Mouse (Mus musculus) embryonic facial prominence, embryonic 11.5 days (tissue): ENCODE measurements at regions not wholly inside any gene's neighbourhood (a gene's known extent, or its start where the extent isn't known, plus 50 kb on each side); places are given as distances from the start of the nearest gene placed in this dataset.

Experiments
- ATAC-seq: fragments of 200-750 bp; cut with Nextera tagmentation; replicated peaks from 2 replicates; pipeline ENCODE4 v1.8.0; 2017; ENCODE audit warnings: low read depth; ENCODE audit not compliant: insufficient number of reproducible peaks, low FRiP score, low TSS enrichment
- DNase-seq: peaks from one replicate; pipeline ENCODE4 v3.0.0-alpha.2; 2015; ENCODE audit warnings: low spot score
- H3K27ac ChIP-seq: fragments of 300-500 bp; sonication (generic); replicated peaks from 2 replicates; pipeline ENCODE4 v1.5.1; 2014; ENCODE audit warnings: mild to moderate bottlenecking, low read depth, low read length, control low read depth
- H3K27me3 ChIP-seq: fragments of 300-500 bp; sonication (generic); 2 replicates; pipeline ENCODE4 v1.6.1; 2014; ENCODE audit warnings: mild to moderate bottlenecking, low read length, moderate library complexity, mixed read lengths; ENCODE audit not compliant: control insufficient read depth, insufficient read depth
- H3K36me3 ChIP-seq: fragments of 300-500 bp; sonication (generic); replicated peaks from 2 replicates; pipeline ENCODE4 v1.6.1; 2014; ENCODE audit warnings: low read depth, mild to moderate bottlenecking, low read length, moderate library complexity, mixed read lengths; ENCODE audit not compliant: control insufficient read depth, insufficient read depth
- H3K4me1 ChIP-seq: fragments of 300-500 bp; sonication (generic); 2 replicates; pipeline ENCODE4 v1.6.1; 2014; ENCODE audit warnings: low read length, mixed read lengths; ENCODE audit not compliant: control insufficient read depth, insufficient read depth
- H3K4me2 ChIP-seq: fragments of 300-500 bp; sonication (generic); 2 replicates; pipeline ENCODE4 v1.6.1; 2014; ENCODE audit warnings: low read depth, mild to moderate bottlenecking, control low read depth, low read length, moderate library complexity
- H3K4me3 ChIP-seq: fragments of 300-500 bp; sonication (generic); 2 replicates; pipeline ENCODE4 v1.5.1; 2014; ENCODE audit warnings: low read depth, low read length, control low read depth
- H3K9ac ChIP-seq: fragments of 300-500 bp; sonication (generic); replicated peaks from 2 replicates; pipeline ENCODE4 v1.6.1; 2014; ENCODE audit warnings: mild to moderate bottlenecking, control low read depth, low read length
- H3K9me3 ChIP-seq: fragments of 300-500 bp; sonication (generic); replicated peaks from 2 replicates; pipeline ENCODE4 v1.6.1; 2016; ENCODE audit warnings: mild to moderate bottlenecking, low read length, inconsistent platforms, mixed read lengths; ENCODE audit not compliant: control insufficient read depth
- WGBS: fragments of 180-500 bp; shearing (Covaris S2); extraction: QIAGEN DNeasy Blood & Tissue Kit; methylation state at CpG from one replicate; pipeline ENCODE4 v1.1.7; 2014; 5-methylcytosine and 5-hydroxymethylcytosine counted together

- no peak overlapping the region for H3K4me3 ChIP-seq
- no peaks in the 10 kb centered on the region for H3K27me3 ChIP-seq
- ATAC-seq (no peak), DNase-seq (no peak)
- H3K9ac ChIP-seq: no peak overlapping the region
- no peaks in the 10 kb centered on the region for H3K36me3 ChIP-seq
- 93% methylated on average over 16 of the region's 16 CpGs for WGBS
- H3K4me2 ChIP-seq: no peak overlapping the region
- H3K9me3 ChIP-seq: no peaks in the 10 kb centered on the region
- H3K4me1 ChIP-seq: no peaks in the 10 kb centered on the region
- H3K27ac ChIP-seq: no peak overlapping the region
Measured at GRCm38 (mm10) chr13:71263315-71263878, 421.8 kb upstream of the Adamts16 start.

DNA sequence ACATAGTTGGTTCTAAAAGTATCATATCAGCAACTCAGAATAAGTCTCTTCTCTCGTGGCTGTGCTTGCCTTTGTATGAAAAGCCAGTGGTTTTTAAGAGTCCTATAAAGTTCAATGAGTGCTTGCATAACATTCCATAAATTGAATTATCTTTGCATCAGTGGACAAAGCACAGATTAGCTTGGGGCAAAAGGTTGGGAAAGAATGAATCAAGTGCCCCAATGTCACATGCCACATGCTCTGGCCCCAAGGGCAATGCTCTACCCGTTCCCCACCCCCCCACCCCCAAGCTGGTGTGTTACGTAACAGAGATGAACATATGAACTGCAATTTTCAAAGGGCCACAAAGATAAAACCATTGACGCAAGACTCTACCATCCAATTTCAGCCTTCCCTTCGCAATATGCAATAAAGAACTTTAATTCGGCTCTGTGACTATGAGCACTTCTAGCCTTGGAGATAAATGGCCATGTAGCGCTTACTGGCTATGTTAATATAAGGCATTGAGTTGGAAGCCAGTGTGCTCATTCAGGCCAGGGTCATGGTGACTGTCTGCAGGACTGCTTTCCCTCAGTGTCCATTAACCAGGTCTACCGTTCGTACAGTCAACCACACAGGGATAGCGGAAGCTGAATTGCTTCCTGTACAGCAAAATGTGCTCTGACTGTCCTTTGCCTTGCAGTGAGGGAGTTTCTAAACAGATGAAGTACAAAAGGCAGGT, 421.1 kb upstream of the Adamts16 start:
- ATAC-seq: no peak
- H3K4me3 ChIP-seq: no peak overlapping the region
- 80% methylated on average over 10 of the region's 10 CpGs for WGBS
- H3K9me3 ChIP-seq: no peaks in the 10 kb centered on the region
- no peak overlapping the region for H3K4me2 ChIP-seq
- H3K36me3 ChIP-seq: no peaks in the 10 kb centered on the region
- no peaks in the 10 kb centered on the region for H3K27me3 ChIP-seq
- no peaks in the 10 kb centered on the region for H3K4me1 ChIP-seq
- DNase-seq: no peak
- no peak overlapping the region for H3K9ac ChIP-seq
- no peak overlapping the region for H3K27ac ChIP-seq

DNA sequence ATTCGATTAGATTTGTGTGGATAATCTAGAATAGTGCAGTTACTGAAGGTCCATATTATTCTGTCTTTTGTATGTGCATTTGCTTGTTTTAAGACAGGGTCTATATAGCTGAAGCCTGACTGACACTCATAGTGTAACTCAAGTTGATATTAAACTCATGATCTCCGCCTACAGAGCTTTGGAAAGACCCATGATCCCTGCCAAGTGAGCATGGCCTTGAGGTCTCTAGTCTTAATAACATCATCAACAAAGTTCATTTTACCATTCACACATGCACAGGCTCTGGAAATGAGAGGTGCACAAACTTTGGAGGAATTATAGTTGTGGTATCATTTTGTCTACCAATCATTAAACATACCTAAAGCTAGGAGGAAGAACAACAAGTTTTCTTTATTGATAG, 412.4 kb upstream of the Adamts16 start:
- no peak for DNase-seq
- H3K36me3 ChIP-seq: no peaks in the 10 kb centered on the region
- no peak overlapping the region for H3K4me2 ChIP-seq
- H3K27me3 ChIP-seq: no peaks in the 10 kb centered on the region
- H3K4me3 ChIP-seq: no peak overlapping the region
- H3K9ac ChIP-seq: no peak overlapping the region
- 93% methylated on average over 2 of the region's 2 CpGs for WGBS
- H3K9me3 ChIP-seq: no peaks in the 10 kb centered on the region
- H3K4me1 ChIP-seq: no peaks in the 10 kb centered on the region
- no peak for ATAC-seq
- H3K27ac ChIP-seq: no peak overlapping the region

DNA sequence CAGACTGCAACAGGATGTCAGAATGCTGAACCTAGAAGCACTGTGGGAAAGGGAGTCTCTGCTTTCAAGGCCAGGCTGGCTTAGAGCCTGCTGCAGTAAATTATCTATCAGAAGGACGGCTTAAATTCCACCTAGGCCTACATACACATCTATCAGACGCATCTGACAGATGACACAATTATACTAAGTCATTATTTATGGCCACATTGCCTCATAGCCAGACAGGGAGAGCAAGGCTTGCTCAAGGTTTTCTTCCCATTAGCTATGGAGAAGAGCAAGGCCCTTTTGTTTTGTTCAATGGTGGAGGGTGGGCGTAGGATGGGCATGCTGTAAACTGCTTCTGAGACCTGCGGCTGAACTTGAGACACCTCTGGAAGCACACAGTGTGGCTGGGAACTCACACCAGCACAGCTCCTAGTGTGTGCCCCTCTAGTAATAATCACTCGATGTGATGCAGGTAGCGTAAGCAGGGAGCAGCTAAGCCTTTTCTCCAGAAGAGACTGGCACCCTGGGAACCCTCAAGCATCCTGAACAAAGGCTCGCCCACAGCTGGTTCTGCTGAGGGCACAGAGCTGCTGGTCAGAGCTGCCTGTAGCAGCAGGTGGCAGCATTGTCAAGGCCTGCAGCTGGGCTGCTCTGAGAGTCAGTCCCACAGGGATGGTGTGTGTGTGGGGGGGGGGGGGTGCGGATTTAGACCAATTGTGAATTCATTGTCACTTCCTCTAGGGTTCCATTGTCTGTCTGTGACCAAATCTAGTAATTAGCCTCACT, 406.8 kb upstream of the Adamts16 start:
- H3K27ac ChIP-seq: no peak overlapping the region
- no peak overlapping the region for H3K9ac ChIP-seq

DNA sequence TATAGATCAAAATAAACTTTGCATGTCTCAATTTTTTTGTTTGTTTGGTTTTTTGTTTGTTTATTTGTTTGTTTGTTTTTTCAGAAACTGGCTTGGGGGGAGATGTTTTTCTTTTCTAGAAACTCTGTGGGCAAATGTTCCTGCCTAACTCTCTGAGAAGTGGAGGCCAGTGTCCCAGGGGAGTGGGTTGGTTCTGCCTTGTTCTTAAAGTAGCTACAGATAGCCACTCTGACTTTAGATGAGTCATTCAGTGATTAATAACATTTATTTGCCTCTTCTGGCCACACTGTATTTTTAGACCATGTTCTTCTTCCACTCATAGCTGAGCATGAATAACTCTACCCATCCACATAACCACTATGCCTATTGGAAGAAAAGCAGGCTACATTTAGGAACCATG, 405.6 kb upstream of the Adamts16 start:
- no peak for ATAC-seq
- Histone ChIP-seq H3K27me3 (no peaks in the 10 kb centered on the region), H3K9me3 (no peaks in the 10 kb centered on the region)

More for the DNA sequence above, 406.8 kb upstream of the Adamts16 start:
- DNase-seq: peak; percentile 56
- Histone ChIP-seq H3K4me2 (no peak overlapping the region), H3K4me3 (no peak overlapping the region), H3K4me1 (no peaks in the 10 kb centered on the region), H3K9me3 (no peaks in the 10 kb centered on the region), H3K36me3 (no peaks in the 10 kb centered on the region), H3K27me3 (no peaks in the 10 kb centered on the region)
- WGBS: 35% methylated on average over 8 of the region's 8 CpGs
- peak; percentile 62; the same call in 1 of the 2 replicates for ATAC-seq

GRCm38 (mm10) chr13:71245326-71245725, 403.7 kb upstream of the Adamts16 start:
- Histone ChIP-seq H3K4me3 (no peak overlapping the region), H3K9ac (no peak overlapping the region), H3K4me1 (no peaks in the 10 kb centered on the region), H3K36me3 (no peaks in the 10 kb centered on the region), H3K27ac (no peak overlapping the region), H3K4me2 (no peak overlapping the region), H3K9me3 (no peaks in the 10 kb centered on the region), H3K27me3 (no peaks in the 10 kb centered on the region)
- no peak for DNase-seq
- 72% methylated on average over 4 of the region's 4 CpGs for WGBS
- ATAC-seq: no peak

More for the DNA sequence above, 405.6 kb upstream of the Adamts16 start:
- Histone ChIP-seq H3K36me3 (no peaks in the 10 kb centered on the region), H3K4me3 (no peak overlapping the region), H3K4me1 (no peaks in the 10 kb centered on the region), H3K27ac (no peak overlapping the region), H3K4me2 (no peak overlapping the region), H3K9ac (no peak overlapping the region)
- no peak for DNase-seq

GRCm38 (mm10) chr13:71239782-71240181, 398.2 kb upstream of the Adamts16 start:
- Histone ChIP-seq H3K4me2 (no peak overlapping the region), H3K36me3 (no peaks in the 10 kb centered on the region), H3K9me3 (no peaks in the 10 kb centered on the region), H3K27me3 (no peaks in the 10 kb centered on the region), H3K4me1 (no peaks in the 10 kb centered on the region), H3K9ac (no peak overlapping the region), H3K4me3 (no peak overlapping the region), H3K27ac (no peak overlapping the region)
- no peak for DNase-seq
- ATAC-seq: no peak
- 72% methylated on average over 4 of the region's 4 CpGs for WGBS

GRCm38 (mm10) chr13:71235338-71235737, 393.7 kb upstream of the Adamts16 start:
- H3K27ac ChIP-seq: no peak overlapping the region
- WGBS: 90% methylated on average over 4 of the region's 4 CpGs
- no peaks in the 10 kb centered on the region for H3K4me1 ChIP-seq
- no peaks in the 10 kb centered on the region for H3K9me3 ChIP-seq
- H3K4me3 ChIP-seq: no peak overlapping the region
- no peaks in the 10 kb centered on the region for H3K27me3 ChIP-seq
- no peak for DNase-seq
- no peak overlapping the region for H3K9ac ChIP-seq
- no peaks in the 10 kb centered on the region for H3K36me3 ChIP-seq
- H3K4me2 ChIP-seq: no peak overlapping the region
- ATAC-seq: no peak
